Mouse (Mus musculus): Measurements from ENCODE around the gene Tmem184a. TPM values are rescaled to one million over a fixed set of nuclear protein-coding genes. Genes with fewer than 3 reads are reported as not detected.

The Tmem184a gene
- polyA plus RNA-seq, 2 experiments = 5.9 to 6.1 TPM

- Histone ChIP-seq H3K27ac (replicated peaks; ENCODE audit: low read depth, low read length) (no peak overlapping the region), H3K4me3 (replicated peaks; ENCODE audit: low read length) (peak overlapping the region; percentile 88), H3K36me3 (ENCODE audit: control insufficient read depth, insufficient read depth, low read length) (no peaks in the 10 kb centered on the region), H3K4me1 (ENCODE audit: control insufficient read depth, insufficient read depth, low read length) (peaks cover 25% of the 10 kb centered on the region), H3K9ac (ENCODE audit: low read depth, low read length, severe bottlenecking) (peak overlapping the region; percentile 71), H3K27me3 (ENCODE audit: control insufficient read depth, insufficient read depth, low read length) (no peaks in the 10 kb centered on the region), H3K9me3 (ENCODE audit: control insufficient read depth, low read length) (no peaks in the 10 kb centered on the region), H3K4me2 (replicated peaks; ENCODE audit: low read depth, low read length, severe bottlenecking) (peak overlapping the region; percentile 100)
- 16% methylated on average over 11 of the region's 11 CpGs for WGBS
- no peak for DNase-seq (ENCODE audit: low spot score)
- ATAC-seq (ENCODE audit: low FRiP score, low read depth) = no peak
- no peak for TF ChIP-seq POLR2A (IDR thresholded peaks at IDR 0.05; ENCODE audit: borderline replicate concordance, extremely low read depth, insufficient read depth, insufficient read length)
Observed at GRCm38 (mm10) chr5:139792159-139792775, 27.4 kb downstream of the Tmem184a start.

GRCm38 (mm10) chr5:139791227-139792158 is 28.2 kb downstream of the Tmem184a start, which contains the start of gene Mafk:
Gene Mafk (plus strand): TSS chr5:139791513.
- H3K27ac ChIP-seq (replicated peaks; ENCODE audit: low read depth, low read length) = 0 out of 2 replicates have a peak within 1 kb of the TSS, but pooled peaks have one; percentile 8
- ATAC-seq (ENCODE audit: low FRiP score, low read depth) (peak; percentile 92), DNase-seq (ENCODE audit: low spot score) (peak; percentile 94)
- TF ChIP-seq POLR2A (IDR thresholded peaks at IDR 0.05; ENCODE audit: borderline replicate concordance, extremely low read depth, insufficient read depth, insufficient read length) = 0 out of 2 replicates have a peak, but pooled peaks have one; percentile 28
- H3K4me3 ChIP-seq (replicated peaks; ENCODE audit: low read length) = peak within 1 kb of the TSS; percentile 88
- no peaks in the 10 kb centered on the region for H3K9me3 ChIP-seq (ENCODE audit: control insufficient read depth, low read length)
- under 1% methylated on average over 64 of the region's 92 CpGs for WGBS
- H3K36me3 ChIP-seq (ENCODE audit: control insufficient read depth, insufficient read depth, low read length) = no peaks in the 10 kb centered on the region
- H3K4me1 ChIP-seq (ENCODE audit: control insufficient read depth, insufficient read depth, low read length) = peaks cover 19% of the 10 kb centered on the region; the same call in 1 of the 2 replicates
- H3K9ac ChIP-seq (ENCODE audit: low read depth, low read length, severe bottlenecking) = peak within 1 kb of the TSS; percentile 71
- H3K4me2 ChIP-seq (replicated peaks; ENCODE audit: low read depth, low read length, severe bottlenecking) = peak within 1 kb of the TSS; percentile 100
- H3K27me3 ChIP-seq (ENCODE audit: control insufficient read depth, insufficient read depth, low read length) = no peaks in the 10 kb centered on the region

GRCm38 (mm10) chr5:139789466-139789865 is 30.3 kb downstream of the Tmem184a start:
- H3K9ac ChIP-seq (ENCODE audit: low read depth, low read length, severe bottlenecking) = no peak overlapping the region
- no peak for DNase-seq (ENCODE audit: low spot score)
- H3K27me3 ChIP-seq (ENCODE audit: control insufficient read depth, insufficient read depth, low read length) = no peaks in the 10 kb centered on the region
- peaks cover 13% of the 10 kb centered on the region; the same call in 1 of the 2 replicates for H3K4me1 ChIP-seq (ENCODE audit: control insufficient read depth, insufficient read depth, low read length)
- no peaks in the 10 kb centered on the region for H3K36me3 ChIP-seq (ENCODE audit: control insufficient read depth, insufficient read depth, low read length)
- no peak overlapping the region for H3K4me3 ChIP-seq (replicated peaks; ENCODE audit: low read length)
- WGBS = 50% methylated on average over 4 of the region's 4 CpGs
- ATAC-seq (ENCODE audit: low FRiP score, low read depth) = no peak
- H3K4me2 ChIP-seq (replicated peaks; ENCODE audit: low read depth, low read length, severe bottlenecking) = no peak overlapping the region
- no peak for TF ChIP-seq POLR2A (IDR thresholded peaks at IDR 0.05; ENCODE audit: borderline replicate concordance, extremely low read depth, insufficient read depth, insufficient read length)
- H3K9me3 ChIP-seq (ENCODE audit: control insufficient read depth, low read length) = no peaks in the 10 kb centered on the region
- no peak overlapping the region for H3K27ac ChIP-seq (replicated peaks; ENCODE audit: low read depth, low read length)

GRCm38 (mm10) chr5:139781406-139781805 is 38.3 kb downstream of the Tmem184a start:
- no peak for ATAC-seq (ENCODE audit: low FRiP score, low read depth)
- no peak for TF ChIP-seq POLR2A (IDR thresholded peaks at IDR 0.05; ENCODE audit: borderline replicate concordance, extremely low read depth, insufficient read depth, insufficient read length)
- H3K9me3 ChIP-seq (ENCODE audit: control insufficient read depth, low read length) = no peaks in the 10 kb centered on the region
- H3K27ac ChIP-seq (replicated peaks; ENCODE audit: low read depth, low read length) = no peak overlapping the region
- no peaks in the 10 kb centered on the region for H3K27me3 ChIP-seq (ENCODE audit: control insufficient read depth, insufficient read depth, low read length)
- no peak overlapping the region for H3K4me3 ChIP-seq (replicated peaks; ENCODE audit: low read length)
- H3K4me2 ChIP-seq (replicated peaks; ENCODE audit: low read depth, low read length, severe bottlenecking) = no peak overlapping the region
- 83% methylated on average over 8 of the region's 8 CpGs for WGBS
- H3K4me1 ChIP-seq (ENCODE audit: control insufficient read depth, insufficient read depth, low read length) = no peaks in the 10 kb centered on the region
- no peak overlapping the region for H3K9ac ChIP-seq (ENCODE audit: low read depth, low read length, severe bottlenecking)
- no peak for DNase-seq (ENCODE audit: low spot score)
- H3K36me3 ChIP-seq (ENCODE audit: control insufficient read depth, insufficient read depth, low read length) = no peaks in the 10 kb centered on the region

- DNase-seq (ENCODE audit: low spot score) (no peak), ATAC-seq (ENCODE audit: low FRiP score, low read depth) (no peak)
- H3K36me3 ChIP-seq (ENCODE audit: control insufficient read depth, insufficient read depth, low read length) = peaks cover 16% of the 10 kb centered on the region
- TF ChIP-seq POLR2A (IDR thresholded peaks at IDR 0.05; ENCODE audit: borderline replicate concordance, extremely low read depth, insufficient read depth, insufficient read length) = no peak
- no peaks in the 10 kb centered on the region for H3K27me3 ChIP-seq (ENCODE audit: control insufficient read depth, insufficient read depth, low read length)
- no peaks in the 10 kb centered on the region; the same call in 1 of the 2 replicates for H3K4me1 ChIP-seq (ENCODE audit: control insufficient read depth, insufficient read depth, low read length)
- no peak overlapping the region for H3K9ac ChIP-seq (ENCODE audit: low read depth, low read length, severe bottlenecking)
- no peak overlapping the region for H3K27ac ChIP-seq (replicated peaks; ENCODE audit: low read depth, low read length)
- no peak overlapping the region for H3K4me3 ChIP-seq (replicated peaks; ENCODE audit: low read length)
- H3K4me2 ChIP-seq (replicated peaks; ENCODE audit: low read depth, low read length, severe bottlenecking) = no peak overlapping the region
- H3K9me3 ChIP-seq (ENCODE audit: control insufficient read depth, low read length) = no peaks in the 10 kb centered on the region
- 74% methylated on average over 5 of the region's 5 CpGs for WGBS
Observed at GRCm38 (mm10) chr5:139776966-139777365, 42.8 kb downstream of the Tmem184a start.
